Mouse (Mus musculus): ENCODE results near the gene Ncapd3. TPM values are rescaled to one million over a fixed set of nuclear protein-coding genes. Genes with fewer than 3 reads are reported as not detected.

Gene Ncapd3
- polyA plus RNA-seq, 1 experiment from 2014 or later, result 24.6 TPM

DNA sequence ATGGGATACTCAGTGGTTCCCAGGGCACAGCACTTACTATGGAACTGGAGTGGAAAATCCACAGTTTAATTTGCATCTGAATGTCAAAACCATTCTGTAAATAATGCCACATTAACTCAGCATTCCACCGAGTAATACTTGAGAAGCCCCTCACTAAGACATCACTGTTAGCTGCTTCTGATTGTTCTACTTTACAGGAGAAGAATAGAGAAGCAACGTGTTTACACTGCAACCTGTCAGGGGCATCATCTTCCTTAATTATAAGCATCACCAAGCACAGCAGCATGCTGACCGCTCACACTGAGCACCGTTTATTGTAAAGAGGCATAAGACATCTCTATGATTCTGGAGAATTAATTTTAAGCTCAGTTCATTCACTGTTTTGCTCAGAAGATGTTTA lies 93.0 kb downstream of the Ncapd3 start:
- Histone ChIP-seq H3K27me3 (ENCODE audit: control insufficient read depth, insufficient read depth, low read length) (no peaks in the 10 kb centered on the region), H3K4me1 (ENCODE audit: control insufficient read depth, insufficient read depth, low read length) (peaks cover 10% of the 10 kb centered on the region; the same call in 1 of the 2 replicates), H3K27ac (replicated peaks; ENCODE audit: low read depth, low read length) (peak overlapping the region; percentile 10; the same call in 1 of the 2 replicates), H3K9ac (replicated peaks; ENCODE audit: low read length) (no peak overlapping the region), H3K4me2 (ENCODE audit: low read length) (0 out of 2 replicates have a peak overlapping the region, but pooled peaks have one; percentile 11), H3K36me3 (ENCODE audit: control insufficient read depth, insufficient read depth, low read length) (no peaks in the 10 kb centered on the region), H3K9me3 (ENCODE audit: control insufficient read depth, low read length) (no peaks in the 10 kb centered on the region), H3K4me3 (replicated peaks; ENCODE audit: low read depth, low read length) (no peak overlapping the region)
- no peak for ATAC-seq (ENCODE audit: low FRiP score, low TSS enrichment)
- 32% methylated on average over 4 of the region's 4 CpGs for WGBS
- peak; percentile 31 for DNase-seq

DNA sequence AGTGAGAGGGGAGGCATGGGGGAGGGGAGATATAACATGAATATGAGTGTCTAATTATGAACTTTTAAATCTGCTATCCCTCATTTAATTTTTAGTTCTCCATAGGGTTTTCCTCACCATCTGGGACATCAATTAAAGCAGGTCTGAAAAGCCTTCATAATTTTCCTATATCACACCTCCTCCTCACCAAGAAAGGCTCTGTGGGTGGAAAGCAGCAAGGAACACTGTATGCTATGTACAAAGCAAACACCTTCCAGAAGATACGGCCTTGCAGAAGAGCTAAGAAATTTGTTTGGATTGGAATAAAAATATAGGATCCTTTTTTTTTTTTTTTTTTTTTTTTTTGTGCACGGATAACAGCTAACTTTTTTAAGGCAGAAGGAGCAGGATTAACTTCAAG lies 94.0 kb downstream of the Ncapd3 start:
- ATAC-seq (ENCODE audit: low FRiP score, low TSS enrichment) (no peak), DNase-seq (no peak)
- Histone ChIP-seq H3K4me3 (replicated peaks; ENCODE audit: low read depth, low read length) (no peak overlapping the region), H3K4me1 (ENCODE audit: control insufficient read depth, insufficient read depth, low read length) (peaks cover 10% of the 10 kb centered on the region; the same call in 1 of the 2 replicates), H3K9me3 (ENCODE audit: control insufficient read depth, low read length) (no peaks in the 10 kb centered on the region), H3K27ac (replicated peaks; ENCODE audit: low read depth, low read length) (no peak overlapping the region), H3K36me3 (ENCODE audit: control insufficient read depth, insufficient read depth, low read length) (no peaks in the 10 kb centered on the region), H3K4me2 (ENCODE audit: low read length) (no peak overlapping the region), H3K9ac (replicated peaks; ENCODE audit: low read length) (no peak overlapping the region), H3K27me3 (ENCODE audit: control insufficient read depth, insufficient read depth, low read length) (no peaks in the 10 kb centered on the region)
- WGBS, result 97% methylated on average over 2 of the region's 2 CpGs

DNA sequence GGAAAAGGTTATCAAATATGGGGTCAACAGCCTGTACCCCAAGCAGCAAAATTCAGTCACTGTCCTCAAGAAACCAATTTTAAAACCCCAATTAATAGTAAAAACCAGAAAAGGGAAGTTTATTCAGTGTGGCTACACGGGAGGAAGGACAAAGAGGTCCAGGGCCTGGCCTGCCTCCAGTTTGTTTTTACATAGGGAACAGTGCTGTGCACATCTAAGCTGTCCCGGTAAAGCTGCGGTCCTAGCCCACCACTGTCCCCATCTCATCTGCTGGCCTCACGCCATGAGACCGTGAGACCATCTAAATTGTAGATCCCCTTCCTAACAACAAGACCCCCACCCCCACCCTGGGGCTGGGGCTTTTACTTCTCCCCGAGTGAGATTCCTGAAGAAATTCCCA lies 95.5 kb downstream of the Ncapd3 start:
- 46% methylated on average over 6 of the region's 6 CpGs for WGBS
- ATAC-seq (ENCODE audit: low FRiP score, low TSS enrichment), result no peak
- Histone ChIP-seq H3K4me2 (ENCODE audit: low read length) (no peak overlapping the region), H3K27ac (replicated peaks; ENCODE audit: low read depth, low read length) (no peak overlapping the region), H3K4me1 (ENCODE audit: control insufficient read depth, insufficient read depth, low read length) (peaks cover 10% of the 10 kb centered on the region; the same call in 1 of the 2 replicates), H3K27me3 (ENCODE audit: control insufficient read depth, insufficient read depth, low read length) (no peaks in the 10 kb centered on the region), H3K9me3 (ENCODE audit: control insufficient read depth, low read length) (no peaks in the 10 kb centered on the region), H3K9ac (replicated peaks; ENCODE audit: low read length) (no peak overlapping the region), H3K4me3 (replicated peaks; ENCODE audit: low read depth, low read length) (no peak overlapping the region), H3K36me3 (ENCODE audit: control insufficient read depth, insufficient read depth, low read length) (no peaks in the 10 kb centered on the region)
- DNase-seq, result no peak

DNA sequence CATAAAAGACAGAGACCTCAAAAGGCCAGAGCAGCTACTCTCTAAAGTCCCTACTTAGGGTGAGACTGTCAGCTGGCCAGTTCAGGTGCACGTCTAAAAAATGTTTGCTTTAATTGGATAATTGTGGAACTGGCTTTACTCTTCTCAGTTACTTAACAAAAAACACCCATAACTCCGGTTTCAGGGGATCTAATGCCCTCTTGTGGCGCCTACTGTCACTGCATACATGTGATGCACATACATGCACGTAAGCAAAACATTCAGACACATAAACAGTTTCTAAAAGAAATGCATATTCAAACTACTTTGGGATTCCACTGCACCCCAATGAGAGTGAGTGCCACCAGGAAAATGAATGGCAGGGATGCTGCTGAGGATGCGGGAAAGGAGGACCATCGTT lies 96.6 kb downstream of the Ncapd3 start:
- DNase-seq (no peak), ATAC-seq (ENCODE audit: low FRiP score, low TSS enrichment) (no peak)
- Histone ChIP-seq H3K36me3 (ENCODE audit: control insufficient read depth, insufficient read depth, low read length) (no peaks in the 10 kb centered on the region), H3K4me1 (ENCODE audit: control insufficient read depth, insufficient read depth, low read length) (peaks cover 10% of the 10 kb centered on the region; the same call in 1 of the 2 replicates), H3K27ac (replicated peaks; ENCODE audit: low read depth, low read length) (no peak overlapping the region), H3K27me3 (ENCODE audit: control insufficient read depth, insufficient read depth, low read length) (no peaks in the 10 kb centered on the region), H3K4me3 (replicated peaks; ENCODE audit: low read depth, low read length) (no peak overlapping the region), H3K9ac (replicated peaks; ENCODE audit: low read length) (no peak overlapping the region), H3K9me3 (ENCODE audit: control insufficient read depth, low read length) (no peaks in the 10 kb centered on the region), H3K4me2 (ENCODE audit: low read length) (no peak overlapping the region)
- 96% methylated on average over 6 of the region's 6 CpGs for WGBS

DNA sequence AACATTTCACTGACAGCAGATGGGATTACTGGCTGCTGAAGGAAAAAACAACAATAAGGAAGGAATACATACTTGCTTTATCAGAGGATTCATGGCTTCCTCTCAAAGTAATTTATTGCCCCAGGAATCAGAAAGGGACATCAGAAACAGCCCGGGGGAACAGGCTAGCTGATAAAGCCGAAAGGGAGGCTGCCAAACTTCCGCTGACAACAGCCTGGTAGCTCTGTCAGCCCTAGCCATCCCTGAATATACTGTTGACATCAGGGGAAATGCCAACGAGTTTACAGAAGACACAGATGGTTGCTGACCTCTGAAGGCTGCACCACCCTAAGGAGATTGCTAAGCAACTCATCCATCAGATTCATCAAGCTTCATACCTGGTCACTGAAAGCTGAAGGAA lies 98.7 kb downstream of the Ncapd3 start:
- no peaks in the 10 kb centered on the region for H3K36me3 ChIP-seq (ENCODE audit: control insufficient read depth, insufficient read depth, low read length)
- H3K9me3 ChIP-seq (ENCODE audit: control insufficient read depth, low read length), result no peaks in the 10 kb centered on the region
- no peaks in the 10 kb centered on the region for H3K27me3 ChIP-seq (ENCODE audit: control insufficient read depth, insufficient read depth, low read length)
- WGBS, result 91% methylated on average over 4 of the region's 4 CpGs
- no peak overlapping the region for H3K4me2 ChIP-seq (ENCODE audit: low read length)
- ATAC-seq (ENCODE audit: low FRiP score, low TSS enrichment) (no peak), DNase-seq (no peak)
- no peak overlapping the region for H3K9ac ChIP-seq (replicated peaks; ENCODE audit: low read length)
- H3K27ac ChIP-seq (replicated peaks; ENCODE audit: low read depth, low read length), result no peak overlapping the region
- H3K4me1 ChIP-seq (ENCODE audit: control insufficient read depth, insufficient read depth, low read length), result no peaks in the 10 kb centered on the region
- H3K4me3 ChIP-seq (replicated peaks; ENCODE audit: low read depth, low read length), result no peak overlapping the region

DNA sequence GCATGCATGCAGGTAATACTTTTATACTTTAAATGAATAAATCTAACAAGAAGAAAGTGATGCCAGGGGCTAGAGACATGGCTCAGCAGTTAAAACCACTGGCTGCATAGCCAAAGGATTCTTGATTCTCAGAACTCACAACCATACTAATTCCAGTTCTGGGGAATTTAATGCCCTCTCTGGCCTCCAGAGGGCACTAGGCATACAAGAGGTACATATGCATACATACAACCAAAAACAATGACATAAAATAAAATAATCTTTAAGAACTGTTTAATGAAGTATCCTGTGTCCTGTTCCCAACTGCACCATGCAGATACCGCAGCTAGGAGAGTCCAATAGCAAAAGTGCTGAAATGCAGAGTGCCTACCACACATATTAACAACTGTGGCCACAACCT lies 104.4 kb downstream of the Ncapd3 start:
- DNase-seq, result peak; percentile 79
- ATAC-seq (ENCODE audit: low FRiP score, low TSS enrichment), result no peak
- no peaks in the 10 kb centered on the region for H3K4me1 ChIP-seq (ENCODE audit: control insufficient read depth, insufficient read depth, low read length)
- no peak overlapping the region for H3K27ac ChIP-seq (replicated peaks; ENCODE audit: low read depth, low read length)
- 83% methylated on average over 1 of the region's 1 CpGs for WGBS
- no peaks in the 10 kb centered on the region for H3K9me3 ChIP-seq (ENCODE audit: control insufficient read depth, low read length)
- H3K27me3 ChIP-seq (ENCODE audit: control insufficient read depth, insufficient read depth, low read length), result no peaks in the 10 kb centered on the region
- H3K36me3 ChIP-seq (ENCODE audit: control insufficient read depth, insufficient read depth, low read length), result no peaks in the 10 kb centered on the region
- no peak overlapping the region for H3K4me3 ChIP-seq (replicated peaks; ENCODE audit: low read depth, low read length)
- no peak overlapping the region for H3K4me2 ChIP-seq (ENCODE audit: low read length)
- no peak overlapping the region for H3K9ac ChIP-seq (replicated peaks; ENCODE audit: low read length)

DNA sequence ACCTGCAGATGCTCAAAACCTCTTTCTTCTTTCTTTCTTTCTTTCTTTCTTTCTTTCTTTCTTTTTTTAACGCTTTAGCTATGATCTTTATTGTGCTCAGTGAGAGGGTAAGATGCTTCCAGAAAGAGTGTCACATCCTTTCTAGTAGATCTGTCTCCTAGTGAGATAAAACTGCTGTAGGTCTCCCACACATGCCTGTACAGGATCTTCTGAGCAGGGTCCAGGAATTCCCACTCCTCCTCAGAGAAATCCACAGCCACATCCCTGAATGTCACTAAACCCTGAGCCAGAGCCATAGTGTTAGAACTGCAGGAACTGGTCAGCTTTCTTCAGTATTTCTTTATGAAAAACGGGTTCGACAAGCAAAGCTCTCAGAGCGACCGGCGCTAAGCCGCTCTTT lies 105.4 kb downstream of the Ncapd3 start:
- H3K4me3 ChIP-seq (replicated peaks; ENCODE audit: low read depth, low read length), result no peak overlapping the region
- H3K27ac ChIP-seq (replicated peaks; ENCODE audit: low read depth, low read length), result no peak overlapping the region
- no peaks in the 10 kb centered on the region for H3K36me3 ChIP-seq (ENCODE audit: control insufficient read depth, insufficient read depth, low read length)
- 93% methylated on average over 7 of the region's 7 CpGs for WGBS
- H3K9me3 ChIP-seq (ENCODE audit: control insufficient read depth, low read length), result no peaks in the 10 kb centered on the region
- no peaks in the 10 kb centered on the region for H3K27me3 ChIP-seq (ENCODE audit: control insufficient read depth, insufficient read depth, low read length)
- H3K4me2 ChIP-seq (ENCODE audit: low read length), result no peak overlapping the region
- DNase-seq (no peak), ATAC-seq (ENCODE audit: low FRiP score, low TSS enrichment) (no peak)
- H3K9ac ChIP-seq (replicated peaks; ENCODE audit: low read length), result no peak overlapping the region
- no peaks in the 10 kb centered on the region for H3K4me1 ChIP-seq (ENCODE audit: control insufficient read depth, insufficient read depth, low read length)

DNA sequence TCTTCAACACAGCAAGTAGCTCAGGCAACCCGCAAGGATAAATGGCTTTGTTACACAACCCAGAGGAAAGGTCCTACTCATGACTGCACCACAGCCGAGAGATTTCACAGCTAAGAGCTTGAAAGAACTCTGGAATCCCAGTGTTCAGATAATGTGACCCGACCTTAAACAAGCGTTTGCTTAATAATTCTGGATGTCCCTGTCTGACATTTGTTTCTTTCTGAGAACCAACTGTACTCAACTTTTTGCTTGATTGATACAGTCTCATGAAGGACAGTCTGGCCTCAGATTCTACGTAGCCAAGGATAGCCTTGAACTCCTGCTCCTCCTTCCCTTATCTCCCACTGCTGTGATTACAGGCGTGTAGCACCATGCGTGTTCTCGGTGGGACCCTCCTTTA lies 106.7 kb downstream of the Ncapd3 start:
- Histone ChIP-seq H3K9me3 (ENCODE audit: control insufficient read depth, low read length) (no peaks in the 10 kb centered on the region), H3K27me3 (ENCODE audit: control insufficient read depth, insufficient read depth, low read length) (no peaks in the 10 kb centered on the region), H3K4me3 (replicated peaks; ENCODE audit: low read depth, low read length) (no peak overlapping the region), H3K4me1 (ENCODE audit: control insufficient read depth, insufficient read depth, low read length) (no peaks in the 10 kb centered on the region), H3K27ac (replicated peaks; ENCODE audit: low read depth, low read length) (no peak overlapping the region), H3K9ac (replicated peaks; ENCODE audit: low read length) (no peak overlapping the region), H3K36me3 (ENCODE audit: control insufficient read depth, insufficient read depth, low read length) (peaks cover 3% of the 10 kb centered on the region), H3K4me2 (ENCODE audit: low read length) (no peak overlapping the region)
- ATAC-seq (ENCODE audit: low FRiP score, low TSS enrichment) (no peak), DNase-seq (no peak)
- 89% methylated on average over 8 of the region's 8 CpGs for WGBS

DNA sequence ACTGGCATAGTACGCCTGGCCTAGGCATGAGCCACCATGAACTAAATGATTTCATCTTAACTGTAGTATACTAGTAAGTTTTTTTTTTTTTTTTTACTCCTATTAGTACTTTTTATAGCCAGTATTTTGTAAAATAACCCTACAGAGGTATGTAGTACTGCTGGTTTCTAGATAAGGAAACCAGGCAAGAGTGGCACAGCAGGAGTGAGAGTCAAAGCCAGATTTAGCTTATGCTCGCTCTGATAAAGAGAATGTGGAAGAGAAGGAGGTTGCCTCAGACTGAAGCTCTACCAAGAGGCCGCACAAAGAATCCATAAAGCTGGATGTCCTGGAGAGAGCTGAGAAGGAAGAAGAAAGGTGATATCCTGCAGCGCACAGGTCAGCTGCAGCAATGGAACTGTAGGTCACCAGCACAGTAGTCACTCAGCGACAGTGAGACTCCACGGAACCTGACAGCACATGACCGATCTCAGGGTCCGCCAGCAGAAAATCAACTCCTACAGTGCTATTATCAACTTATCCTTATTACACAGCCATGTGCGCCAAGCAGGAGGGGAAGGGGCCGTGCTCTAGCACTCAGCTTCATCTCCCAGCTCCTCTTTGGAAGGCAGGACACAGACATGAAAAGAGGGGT lies 110.6 kb downstream of the Ncapd3 start:
- H3K27me3 ChIP-seq (ENCODE audit: control insufficient read depth, insufficient read depth, low read length), result no peaks in the 10 kb centered on the region
- no peak overlapping the region for H3K4me3 ChIP-seq (replicated peaks; ENCODE audit: low read depth, low read length)
- no peak overlapping the region for H3K4me2 ChIP-seq (ENCODE audit: low read length)
- H3K4me1 ChIP-seq (ENCODE audit: control insufficient read depth, insufficient read depth, low read length), result no peaks in the 10 kb centered on the region
- H3K9ac ChIP-seq (replicated peaks; ENCODE audit: low read length), result no peak overlapping the region
- H3K36me3 ChIP-seq (ENCODE audit: control insufficient read depth, insufficient read depth, low read length), result peaks cover 10% of the 10 kb centered on the region
- ATAC-seq (ENCODE audit: low FRiP score, low TSS enrichment) (no peak), DNase-seq (no peak)
- no peaks in the 10 kb centered on the region for H3K9me3 ChIP-seq (ENCODE audit: control insufficient read depth, low read length)
- WGBS, result 92% methylated on average over 10 of the region's 10 CpGs
- no peak overlapping the region for H3K27ac ChIP-seq (replicated peaks; ENCODE audit: low read depth, low read length)
